Mouse (Mus musculus): ENCODE measurements around the gene Kcnj12. TPM values are rescaled to one million over a fixed set of nuclear protein-coding genes. Genes with fewer than 3 reads are reported as not detected.

Gene Kcnj12
- polyA plus RNA-seq, 1 experiment from 2014 or later: 0.76 TPM

DNA sequence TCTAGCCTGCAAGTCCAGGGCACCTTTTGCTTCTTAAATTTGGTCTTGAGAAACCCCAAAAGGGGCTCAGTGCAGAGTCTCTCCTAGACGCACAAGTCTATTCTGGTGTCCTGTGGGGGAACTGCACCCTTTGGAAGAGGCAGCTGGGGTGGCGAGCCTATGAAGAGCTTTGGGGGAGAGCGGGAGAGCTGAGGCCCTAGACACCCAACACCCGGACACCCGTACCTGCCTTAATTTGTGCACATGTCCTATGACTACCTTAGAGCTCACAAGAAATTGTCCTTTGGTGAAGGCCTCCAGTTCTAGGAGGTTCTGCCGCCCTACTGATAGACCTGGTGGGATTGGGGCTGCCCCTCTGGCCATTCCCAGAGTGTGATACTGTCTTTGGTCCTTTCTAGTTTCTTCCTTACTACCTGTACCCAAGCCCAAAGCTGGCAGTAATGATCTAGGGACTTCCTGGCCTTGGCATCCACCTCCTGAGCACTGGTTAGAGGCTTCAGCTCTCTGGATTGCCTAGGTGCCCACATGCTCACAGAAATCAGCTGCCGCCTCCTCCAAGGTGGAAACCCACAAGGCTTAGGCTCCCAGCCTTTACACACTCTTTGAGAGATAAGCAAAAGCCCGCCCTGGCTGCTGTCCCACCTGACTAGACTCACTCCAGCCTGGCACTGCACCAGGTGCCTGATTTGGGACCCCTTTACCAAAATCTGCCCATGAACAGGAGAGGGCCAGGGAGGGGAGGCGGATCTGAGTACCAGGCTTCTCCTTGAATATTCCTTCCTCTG lies 1.2 kb downstream of the Kcnj12 start:
- no peak for TF ChIP-seq CTCF (IDR thresholded peaks at IDR 0.05; ENCODE audit: low read depth)
- no peaks in the 10 kb centered on the region for H3K4me1 ChIP-seq (replicated peaks; ENCODE audit: control insufficient read depth, insufficient read depth, low read length)
- H3K4me2 ChIP-seq (replicated peaks; ENCODE audit: low read depth): peak overlapping the region; percentile 75; the same call in 1 of the 2 replicates
- WGBS: 47% methylated on average over 9 of the region's 9 CpGs
- H3K36me3 ChIP-seq (ENCODE audit: control insufficient read depth, insufficient read depth): no peaks in the 10 kb centered on the region
- H3K9me3 ChIP-seq (ENCODE audit: control insufficient read depth): no peaks in the 10 kb centered on the region
- no peak for ATAC-seq
- H3K4me3 ChIP-seq (ENCODE audit: low read depth, low read length): no peak overlapping the region; the same call in 1 of the 2 replicates
- H3K27ac ChIP-seq (ENCODE audit: low read depth, low read length): no peak overlapping the region
- H3K27me3 ChIP-seq (replicated peaks; ENCODE audit: control insufficient read depth, insufficient read depth, low read length): peaks cover 39% of the 10 kb centered on the region
- no peak overlapping the region for H3K9ac ChIP-seq (ENCODE audit: low read depth, low read length)

DNA sequence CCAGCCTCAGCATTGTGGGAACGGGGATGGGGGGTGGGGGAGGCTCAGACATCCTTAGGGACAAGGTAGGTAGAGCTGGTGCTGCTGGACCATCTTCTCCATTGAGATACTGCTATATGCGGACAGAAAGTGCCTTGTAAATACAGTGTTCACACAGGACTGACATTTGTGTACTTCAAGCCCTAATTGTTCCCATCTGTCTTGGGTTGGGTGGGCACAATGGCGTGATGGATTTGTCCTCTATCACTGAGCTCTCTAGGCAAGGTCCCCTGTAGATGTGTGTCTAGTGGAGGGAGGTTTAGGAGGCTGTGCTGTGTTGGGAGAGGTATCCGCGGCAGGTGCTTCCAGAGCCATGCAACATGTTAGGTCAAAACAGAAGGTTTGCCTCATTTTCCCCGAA lies 2.0 kb downstream of the Kcnj12 start:
- 81% methylated on average over 6 of the region's 6 CpGs for WGBS
- Histone ChIP-seq H3K27ac (ENCODE audit: low read depth, low read length) (no peak overlapping the region), H3K4me2 (replicated peaks; ENCODE audit: low read depth) (no peak overlapping the region), H3K36me3 (ENCODE audit: control insufficient read depth, insufficient read depth) (no peaks in the 10 kb centered on the region), H3K9ac (ENCODE audit: low read depth, low read length) (no peak overlapping the region), H3K27me3 (replicated peaks; ENCODE audit: control insufficient read depth, insufficient read depth, low read length) (peaks cover 39% of the 10 kb centered on the region), H3K4me3 (ENCODE audit: low read depth, low read length) (no peak overlapping the region), H3K9me3 (ENCODE audit: control insufficient read depth) (no peaks in the 10 kb centered on the region), H3K4me1 (replicated peaks; ENCODE audit: control insufficient read depth, insufficient read depth, low read length) (no peaks in the 10 kb centered on the region)
- TF ChIP-seq CTCF (IDR thresholded peaks at IDR 0.05; ENCODE audit: low read depth): no peak
- ATAC-seq: no peak

DNA sequence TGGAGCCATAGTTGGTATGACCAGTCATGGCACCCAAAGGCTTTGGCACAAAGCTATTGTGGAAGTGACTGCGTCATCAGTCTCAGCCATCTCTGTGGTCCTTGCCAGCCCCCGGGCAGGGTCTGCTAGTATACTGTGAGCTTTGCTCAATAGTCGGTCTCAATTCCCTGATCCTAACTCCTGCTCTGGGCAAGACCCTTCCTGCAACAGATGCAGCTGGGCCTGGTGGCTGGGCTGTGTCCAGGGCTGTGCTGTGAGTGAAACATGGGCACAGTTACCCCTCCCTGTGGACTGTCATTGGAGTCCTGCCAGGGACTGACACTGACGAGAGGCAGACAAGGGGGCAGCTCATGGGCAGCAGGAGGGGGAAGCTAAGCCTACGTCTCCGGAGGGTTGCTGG lies 2.6 kb downstream of the Kcnj12 start:
- Histone ChIP-seq H3K27me3 (replicated peaks; ENCODE audit: control insufficient read depth, insufficient read depth, low read length) (peaks cover 39% of the 10 kb centered on the region), H3K4me1 (replicated peaks; ENCODE audit: control insufficient read depth, insufficient read depth, low read length) (no peaks in the 10 kb centered on the region), H3K4me3 (ENCODE audit: low read depth, low read length) (no peak overlapping the region), H3K9me3 (ENCODE audit: control insufficient read depth) (no peaks in the 10 kb centered on the region), H3K27ac (ENCODE audit: low read depth, low read length) (no peak overlapping the region), H3K36me3 (ENCODE audit: control insufficient read depth, insufficient read depth) (no peaks in the 10 kb centered on the region), H3K4me2 (replicated peaks; ENCODE audit: low read depth) (no peak overlapping the region), H3K9ac (ENCODE audit: low read depth, low read length) (no peak overlapping the region)
- 65% methylated on average over 6 of the region's 6 CpGs for WGBS
- ATAC-seq: no peak
- TF ChIP-seq CTCF (IDR thresholded peaks at IDR 0.05; ENCODE audit: low read depth): no peak

DNA sequence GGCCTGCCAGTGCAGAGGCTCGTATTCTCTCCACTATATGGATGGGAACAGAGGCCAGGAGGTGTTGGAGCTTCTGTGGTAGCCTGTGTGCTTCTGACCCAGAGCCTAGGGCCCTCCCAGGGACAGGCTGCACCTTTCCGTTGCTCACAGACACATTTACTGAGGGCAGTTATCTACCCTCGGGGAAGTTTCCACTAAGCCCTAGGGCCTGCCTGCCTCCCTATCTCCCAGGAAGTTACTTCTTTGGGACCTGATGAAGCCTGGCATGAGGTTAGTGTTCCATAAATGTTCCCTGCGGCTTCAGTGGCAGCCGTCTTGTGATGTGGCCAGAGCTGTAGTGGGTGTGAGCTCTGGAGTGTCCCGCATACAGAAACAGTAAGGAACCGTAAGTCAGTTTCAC lies 3.2 kb downstream of the Kcnj12 start:
- peaks cover 39% of the 10 kb centered on the region for H3K27me3 ChIP-seq (replicated peaks; ENCODE audit: control insufficient read depth, insufficient read depth, low read length)
- no peak for TF ChIP-seq CTCF (IDR thresholded peaks at IDR 0.05; ENCODE audit: low read depth)
- H3K9me3 ChIP-seq (ENCODE audit: control insufficient read depth): no peaks in the 10 kb centered on the region
- ATAC-seq: no peak
- 68% methylated on average over 7 of the region's 7 CpGs for WGBS
- H3K27ac ChIP-seq (ENCODE audit: low read depth, low read length): no peak overlapping the region; the same call in 1 of the 2 replicates
- H3K36me3 ChIP-seq (ENCODE audit: control insufficient read depth, insufficient read depth): no peaks in the 10 kb centered on the region
- H3K4me2 ChIP-seq (replicated peaks; ENCODE audit: low read depth): no peak overlapping the region
- H3K9ac ChIP-seq (ENCODE audit: low read depth, low read length): no peak overlapping the region
- no peaks in the 10 kb centered on the region for H3K4me1 ChIP-seq (replicated peaks; ENCODE audit: control insufficient read depth, insufficient read depth, low read length)
- no peak overlapping the region for H3K4me3 ChIP-seq (ENCODE audit: low read depth, low read length)

DNA sequence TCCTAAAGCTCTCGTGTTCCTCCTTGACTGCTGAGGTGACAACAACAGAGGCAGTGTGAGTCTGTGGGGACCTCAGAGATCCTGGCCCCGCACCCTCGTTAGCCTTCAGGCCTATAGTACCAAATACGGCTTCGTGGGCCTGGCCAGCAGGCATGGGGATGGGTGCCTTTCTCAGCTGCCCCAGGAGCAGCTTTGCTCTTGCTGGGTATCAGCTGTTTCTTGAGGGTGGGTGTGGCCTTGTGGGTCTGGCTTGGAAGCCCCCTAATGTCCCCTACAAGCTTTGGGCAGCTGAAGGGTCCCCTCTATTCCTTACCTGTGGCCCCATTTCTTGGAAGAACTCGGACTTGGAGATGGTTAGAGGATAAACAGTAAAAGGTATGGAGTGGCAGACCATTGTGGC lies 4.0 kb downstream of the Kcnj12 start:
- Histone ChIP-seq H3K4me3 (ENCODE audit: low read depth, low read length) (no peak overlapping the region), H3K4me2 (replicated peaks; ENCODE audit: low read depth) (no peak overlapping the region), H3K9me3 (ENCODE audit: control insufficient read depth) (no peaks in the 10 kb centered on the region), H3K4me1 (replicated peaks; ENCODE audit: control insufficient read depth, insufficient read depth, low read length) (no peaks in the 10 kb centered on the region), H3K27ac (ENCODE audit: low read depth, low read length) (no peak overlapping the region), H3K9ac (ENCODE audit: low read depth, low read length) (no peak overlapping the region), H3K27me3 (replicated peaks; ENCODE audit: control insufficient read depth, insufficient read depth, low read length) (peaks cover 32% of the 10 kb centered on the region), H3K36me3 (ENCODE audit: control insufficient read depth, insufficient read depth) (no peaks in the 10 kb centered on the region)
- 86% methylated on average over 6 of the region's 6 CpGs for WGBS
- TF ChIP-seq CTCF (IDR thresholded peaks at IDR 0.05; ENCODE audit: low read depth): no peak
- ATAC-seq: no peak

DNA sequence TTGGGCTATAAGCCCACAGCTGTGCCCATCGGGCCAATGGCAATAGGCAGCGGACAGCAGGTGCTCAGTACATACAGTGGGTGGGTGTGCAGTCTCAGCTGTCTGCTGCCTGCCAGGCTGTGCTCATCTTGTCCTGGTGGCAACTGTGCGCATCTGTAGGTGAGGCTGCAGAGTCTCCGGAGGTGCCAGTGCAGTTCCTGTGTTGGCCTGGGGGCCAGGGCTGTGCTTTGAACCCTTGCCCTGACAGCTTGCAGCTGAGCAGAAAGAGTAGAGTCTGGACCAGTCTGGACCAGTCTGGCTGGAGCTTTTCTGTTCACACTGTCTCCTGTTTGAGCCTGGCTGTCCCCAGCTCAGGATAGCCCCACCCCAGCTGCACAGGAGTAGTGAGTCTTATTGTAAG lies 4.8 kb downstream of the Kcnj12 start:
- 92% methylated on average over 4 of the region's 4 CpGs for WGBS
- Histone ChIP-seq H3K4me1 (replicated peaks; ENCODE audit: control insufficient read depth, insufficient read depth, low read length) (no peaks in the 10 kb centered on the region), H3K4me2 (replicated peaks; ENCODE audit: low read depth) (no peak overlapping the region), H3K27me3 (replicated peaks; ENCODE audit: control insufficient read depth, insufficient read depth, low read length) (peaks cover 24% of the 10 kb centered on the region), H3K9me3 (ENCODE audit: control insufficient read depth) (no peaks in the 10 kb centered on the region), H3K4me3 (ENCODE audit: low read depth, low read length) (no peak overlapping the region), H3K36me3 (ENCODE audit: control insufficient read depth, insufficient read depth) (no peaks in the 10 kb centered on the region), H3K27ac (ENCODE audit: low read depth, low read length) (no peak overlapping the region), H3K9ac (ENCODE audit: low read depth, low read length) (no peak overlapping the region)
- ATAC-seq: no peak
- no peak for TF ChIP-seq CTCF (IDR thresholded peaks at IDR 0.05; ENCODE audit: low read depth)

Data from intestine, postnatal 0 days (tissue).